Mouse (Mus musculus): ENCODE results near the gene Man2a1. TPM values are rescaled to one million over a fixed set of nuclear protein-coding genes. Genes with fewer than 3 reads are reported as not detected.
A peak's percentile ranks its signal among the peaks of the same experiment; 100 is the strongest.

The Man2a1 gene
- polyA plus RNA-seq, 1 experiment: 109 TPM

- H3K4me1 ChIP-seq (ENCODE audit: control insufficient read depth, insufficient read depth, low read length): no peaks in the 10 kb centered on the region
- H3K4me3 ChIP-seq (ENCODE audit: insufficient read depth, low read length): no peak overlapping the region
- no peak overlapping the region for H3K27ac ChIP-seq (ENCODE audit: insufficient read depth, low read length)
- TF ChIP-seq CTCF (IDR thresholded peaks at IDR 0.05; ENCODE audit: borderline replicate concordance, insufficient read depth, low read length): no peak
- TF ChIP-seq POLR2A (IDR thresholded peaks at IDR 0.05; ENCODE audit: low read depth, low read length): no peak
Measured at GRCm38 (mm10) chr17:64719760-64720159, 119.2 kb downstream of the Man2a1 start.

- TF ChIP-seq CTCF (IDR thresholded peaks at IDR 0.05; ENCODE audit: borderline replicate concordance, insufficient read depth, low read length): no peak
- TF ChIP-seq POLR2A (IDR thresholded peaks at IDR 0.05; ENCODE audit: low read depth, low read length): no peak
- no peak overlapping the region for H3K27ac ChIP-seq (ENCODE audit: insufficient read depth, low read length)
- H3K4me1 ChIP-seq (ENCODE audit: control insufficient read depth, insufficient read depth, low read length): no peaks in the 10 kb centered on the region
- H3K4me3 ChIP-seq (ENCODE audit: insufficient read depth, low read length): no peak overlapping the region
Measured at GRCm38 (mm10) chr17:64721112-64721511, 120.6 kb downstream of the Man2a1 start.

- no peak overlapping the region for H3K27ac ChIP-seq (ENCODE audit: insufficient read depth, low read length)
- H3K4me3 ChIP-seq (ENCODE audit: insufficient read depth, low read length): no peak overlapping the region
- TF ChIP-seq POLR2A (IDR thresholded peaks at IDR 0.05; ENCODE audit: low read depth, low read length): no peak
- TF ChIP-seq CTCF (IDR thresholded peaks at IDR 0.05; ENCODE audit: borderline replicate concordance, insufficient read depth, low read length): no peak
- 0 out of 2 replicates have a peak, but pooled peaks cover 4% of the 10 kb centered on the region for H3K4me1 ChIP-seq (ENCODE audit: control insufficient read depth, insufficient read depth, low read length)
Measured at GRCm38 (mm10) chr17:64723162-64723561, 122.6 kb downstream of the Man2a1 start.

GRCm38 (mm10) chr17:64725214-64725613 lies 124.7 kb downstream of the Man2a1 start:
- Histone ChIP-seq H3K27ac (ENCODE audit: insufficient read depth, low read length) (no peak overlapping the region), H3K4me3 (ENCODE audit: insufficient read depth, low read length) (no peak overlapping the region), H3K4me1 (ENCODE audit: control insufficient read depth, insufficient read depth, low read length) (0 out of 2 replicates have a peak, but pooled peaks cover 4% of the 10 kb centered on the region)
- TF ChIP-seq CTCF (IDR thresholded peaks at IDR 0.05; ENCODE audit: borderline replicate concordance, insufficient read depth, low read length) (no peak), POLR2A (IDR thresholded peaks at IDR 0.05; ENCODE audit: low read depth, low read length) (no peak)

- TF ChIP-seq CTCF (IDR thresholded peaks at IDR 0.05; ENCODE audit: borderline replicate concordance, insufficient read depth, low read length) (no peak), POLR2A (IDR thresholded peaks at IDR 0.05; ENCODE audit: low read depth, low read length) (no peak)
- Histone ChIP-seq H3K4me1 (ENCODE audit: control insufficient read depth, insufficient read depth, low read length) (0 out of 2 replicates have a peak, but pooled peaks cover 4% of the 10 kb centered on the region), H3K4me3 (ENCODE audit: insufficient read depth, low read length) (no peak overlapping the region), H3K27ac (ENCODE audit: insufficient read depth, low read length) (no peak overlapping the region)
Measured at GRCm38 (mm10) chr17:64726032-64726431, 125.5 kb downstream of the Man2a1 start.

- H3K4me1 ChIP-seq (ENCODE audit: control insufficient read depth, insufficient read depth, low read length): 0 out of 2 replicates have a peak, but pooled peaks cover 5% of the 10 kb centered on the region
- no peak overlapping the region for H3K27ac ChIP-seq (ENCODE audit: insufficient read depth, low read length)
- H3K4me3 ChIP-seq (ENCODE audit: insufficient read depth, low read length): no peak overlapping the region
- TF ChIP-seq POLR2A (IDR thresholded peaks at IDR 0.05; ENCODE audit: low read depth, low read length): no peak
- no peak for TF ChIP-seq CTCF (IDR thresholded peaks at IDR 0.05; ENCODE audit: borderline replicate concordance, insufficient read depth, low read length)
Measured at GRCm38 (mm10) chr17:64735492-64735891, 135.0 kb downstream of the Man2a1 start.

GRCm38 (mm10) chr17:64737918-64738317 lies 137.4 kb downstream of the Man2a1 start:
- Histone ChIP-seq H3K27ac (ENCODE audit: insufficient read depth, low read length) (peak overlapping the region; percentile 60), H3K4me3 (ENCODE audit: insufficient read depth, low read length) (no peak overlapping the region), H3K4me1 (ENCODE audit: control insufficient read depth, insufficient read depth, low read length) (0 out of 2 replicates have a peak, but pooled peaks cover 9% of the 10 kb centered on the region)
- TF ChIP-seq CTCF (IDR thresholded peaks at IDR 0.05; ENCODE audit: borderline replicate concordance, insufficient read depth, low read length): no peak
- TF ChIP-seq POLR2A (IDR thresholded peaks at IDR 0.05; ENCODE audit: low read depth, low read length): no peak

- TF ChIP-seq POLR2A (IDR thresholded peaks at IDR 0.05; ENCODE audit: low read depth, low read length) (no peak), CTCF (IDR thresholded peaks at IDR 0.05; ENCODE audit: borderline replicate concordance, insufficient read depth, low read length) (no peak)
- H3K4me1 ChIP-seq (ENCODE audit: control insufficient read depth, insufficient read depth, low read length): peaks cover 18% of the 10 kb centered on the region
- no peak overlapping the region for H3K4me3 ChIP-seq (ENCODE audit: insufficient read depth, low read length)
- H3K27ac ChIP-seq (ENCODE audit: insufficient read depth, low read length): no peak overlapping the region
Measured at GRCm38 (mm10) chr17:64739129-64739528, 138.6 kb downstream of the Man2a1 start.

- Histone ChIP-seq H3K4me3 (ENCODE audit: insufficient read depth, low read length) (no peak overlapping the region), H3K4me1 (ENCODE audit: control insufficient read depth, insufficient read depth, low read length) (peaks cover 13% of the 10 kb centered on the region), H3K27ac (ENCODE audit: insufficient read depth, low read length) (peak overlapping the region; percentile 50; the same call in 1 of the 2 replicates)
- TF ChIP-seq CTCF (IDR thresholded peaks at IDR 0.05; ENCODE audit: borderline replicate concordance, insufficient read depth, low read length): no peak
- no peak for TF ChIP-seq POLR2A (IDR thresholded peaks at IDR 0.05; ENCODE audit: low read depth, low read length)
Measured at GRCm38 (mm10) chr17:64742715-64743605, 142.4 kb downstream of the Man2a1 start.

All from embryonic fibroblast, embryonic 13.5 days (primary cell).